Mouse (Mus musculus): Measurements from ENCODE around the gene Rasa3.

Gene Rasa3

GRCm38 (mm10) chr8:13620226-13620920 lies 57.0 kb downstream of the Rasa3 start:
- DNase-seq (ENCODE audit: low read depth, low spot score) = no peak

GRCm38 (mm10) chr8:13616831-13617505 lies 60.4 kb downstream of the Rasa3 start:
- DNase-seq (ENCODE audit: low read depth, low spot score) = no peak

- peak; percentile 68 for DNase-seq (ENCODE audit: low read depth, low spot score)
Observed at GRCm38 (mm10) chr8:13614924-13615391, 62.4 kb downstream of the Rasa3 start.

- no peak for DNase-seq (ENCODE audit: low read depth, low spot score)
Observed at GRCm38 (mm10) chr8:13614136-13614535, 63.3 kb downstream of the Rasa3 start.

DNA sequence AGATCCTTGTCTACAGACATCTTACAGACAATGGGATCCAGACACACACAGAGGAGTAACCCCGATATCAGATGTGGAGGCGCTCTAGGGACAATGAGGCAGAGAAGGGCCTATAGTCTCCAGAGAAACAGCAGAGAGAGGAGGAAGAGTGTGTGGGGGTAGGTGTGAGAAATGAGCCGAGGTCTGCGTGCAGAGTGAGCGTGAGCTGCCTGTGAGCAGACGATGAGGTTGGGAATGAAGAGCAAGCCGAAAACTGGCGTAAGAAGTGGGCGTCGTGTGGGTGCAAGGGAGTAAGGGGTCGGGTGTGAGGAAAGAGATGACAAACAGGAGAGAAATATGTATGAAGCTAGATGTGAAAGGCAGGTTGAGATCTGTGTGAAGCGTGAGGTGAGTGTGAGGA lies 65.7 kb downstream of the Rasa3 start:
- peak; percentile 71 for DNase-seq (ENCODE audit: low read depth, low spot score)

GRCm38 (mm10) chr8:13609971-13610370 lies 67.4 kb downstream of the Rasa3 start:
- no peak for DNase-seq (ENCODE audit: low read depth, low spot score)

DNA sequence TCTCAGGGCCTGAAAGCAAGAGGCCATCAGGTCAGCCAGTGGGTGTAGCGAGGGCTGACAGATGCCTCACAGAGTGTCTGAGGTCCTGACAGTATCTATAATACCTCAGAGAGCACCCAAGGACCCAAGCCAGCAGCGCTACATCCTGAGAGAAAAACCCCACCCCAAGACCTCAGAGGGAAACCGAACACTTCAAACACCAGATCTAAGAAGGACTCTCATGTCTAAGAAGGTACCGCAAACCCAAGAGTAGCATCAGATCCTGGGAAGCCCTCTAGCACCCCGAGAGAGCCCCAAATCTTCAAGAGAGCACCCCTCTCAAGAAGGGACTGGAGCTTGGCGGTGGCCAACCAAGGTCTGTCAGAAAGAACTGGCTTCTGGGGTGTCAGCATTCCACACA lies 68.5 kb downstream of the Rasa3 start:
- no peak for DNase-seq (ENCODE audit: low read depth, low spot score)

DNA sequence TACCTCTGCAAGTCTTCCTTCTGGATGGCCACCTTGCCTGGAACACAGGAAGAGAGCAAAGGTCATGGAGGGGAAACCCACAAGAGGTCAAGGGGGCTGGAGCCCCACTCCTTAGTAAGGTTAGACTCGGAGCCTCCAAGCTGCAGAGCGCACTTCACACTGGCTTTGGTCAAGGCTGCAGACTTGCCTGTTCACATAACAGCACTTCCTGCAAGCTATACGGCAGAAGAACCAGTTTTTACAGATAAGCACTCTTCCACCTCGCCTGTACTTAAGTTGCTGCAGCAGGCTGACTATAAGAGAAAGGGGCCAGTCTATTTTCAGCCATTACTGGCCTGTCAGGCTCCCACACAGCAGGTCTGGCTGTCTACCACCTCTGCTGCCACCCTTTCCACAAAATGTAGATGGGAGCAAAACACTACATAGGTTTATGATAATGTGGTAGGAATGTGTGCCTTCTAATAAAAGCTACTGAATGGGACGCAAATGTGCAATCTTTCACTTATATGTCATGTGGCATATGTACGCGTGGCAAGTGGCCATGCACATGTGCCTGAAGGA lies 71.4 kb downstream of the Rasa3 start:
- no peak for DNase-seq (ENCODE audit: low read depth, low spot score)

DNA sequence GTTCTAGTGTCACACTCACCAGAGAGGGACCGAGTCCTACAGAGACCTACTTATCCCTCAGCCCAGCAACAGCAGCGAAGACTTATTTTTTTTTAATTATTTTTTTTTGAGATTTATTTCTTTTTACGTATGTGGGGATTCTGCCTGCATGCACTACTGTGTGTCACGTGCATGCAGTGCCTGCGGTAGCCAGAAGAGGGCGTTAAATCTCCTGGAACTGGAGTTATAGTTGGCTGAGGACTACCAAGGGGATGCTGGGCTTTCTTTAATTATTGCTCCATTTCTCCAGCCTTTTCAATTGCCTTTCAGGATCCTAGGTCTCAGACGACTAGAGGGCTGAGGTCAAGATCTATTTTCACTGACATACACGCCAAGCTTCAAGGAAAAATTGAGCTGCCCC lies 74.8 kb downstream of the Rasa3 start:
- DNase-seq (ENCODE audit: low read depth, low spot score) = no peak

DNA sequence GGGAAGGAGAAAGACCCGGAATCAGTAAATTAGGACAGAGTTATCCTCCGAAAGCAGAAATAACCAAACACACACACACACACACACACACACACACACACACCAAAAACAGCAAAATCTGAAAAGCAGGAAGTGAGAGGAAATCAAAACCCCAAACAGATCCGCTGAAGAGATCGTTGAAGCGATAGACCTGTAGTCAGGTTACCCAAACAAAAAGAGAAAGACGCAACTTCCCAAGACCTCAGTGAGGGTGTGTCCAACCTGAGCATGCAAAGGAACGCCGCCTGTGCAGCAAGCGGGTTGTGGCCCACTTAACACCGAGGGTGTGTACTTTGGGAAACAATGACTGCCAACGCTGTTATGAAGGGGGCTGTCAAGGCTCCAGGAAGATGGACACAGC lies 76.2 kb downstream of the Rasa3 start:
- DNase-seq (ENCODE audit: low read depth, low spot score) = no peak

- no peak for DNase-seq (ENCODE audit: low read depth, low spot score)
Observed at GRCm38 (mm10) chr8:13600716-13601115, 76.7 kb downstream of the Rasa3 start.

DNA sequence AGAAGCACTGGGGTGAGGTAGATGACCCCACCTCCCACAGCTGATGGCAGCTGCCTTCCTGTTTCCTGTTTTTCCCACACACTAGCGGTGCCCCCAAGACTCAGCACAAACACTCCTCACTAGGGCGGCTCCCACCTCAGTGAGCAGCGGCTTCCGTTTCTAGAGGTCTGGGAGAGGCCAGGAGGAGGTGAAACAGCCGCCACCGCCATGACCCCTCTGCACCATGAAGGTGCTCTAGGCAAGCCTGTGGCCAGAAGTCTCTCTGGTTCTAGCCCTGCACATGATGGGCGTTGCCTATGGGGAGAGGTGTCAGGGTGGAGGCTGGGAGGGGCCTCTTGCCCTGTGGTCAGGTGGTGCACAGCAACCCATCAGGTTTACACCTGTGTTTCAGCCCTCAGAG lies 77.2 kb downstream of the Rasa3 start:
- DNase-seq (ENCODE audit: low read depth, low spot score) = no peak

DNA sequence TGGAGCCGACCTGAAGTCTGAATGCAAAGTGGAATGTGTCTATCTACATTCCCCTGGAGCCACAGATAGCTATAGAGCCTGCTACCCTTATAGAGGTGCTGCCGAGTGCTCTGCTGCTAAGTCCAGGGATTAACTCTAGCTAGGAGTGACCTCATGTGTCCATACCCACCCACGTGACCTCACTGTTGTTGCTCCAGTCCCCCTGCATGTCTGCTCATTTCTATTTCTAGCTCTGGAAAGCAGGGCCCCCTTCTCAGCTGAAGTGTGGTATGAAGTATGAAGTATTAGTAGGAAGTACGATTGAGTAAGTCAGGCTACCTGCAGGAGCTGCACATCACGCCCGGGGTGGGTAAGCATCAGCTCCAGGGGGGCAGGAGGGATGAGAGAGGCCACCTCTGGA lies 79.6 kb downstream of the Rasa3 start:
- no peak for DNase-seq (ENCODE audit: low read depth, low spot score)

- no peak for DNase-seq (ENCODE audit: low read depth, low spot score)
Observed at GRCm38 (mm10) chr8:13595861-13596260, 81.5 kb downstream of the Rasa3 start.

- no peak for DNase-seq (ENCODE audit: low read depth, low spot score)
Observed at GRCm38 (mm10) chr8:13594884-13595323, 82.5 kb downstream of the Rasa3 start.

GRCm38 (mm10) chr8:13593340-13593739 lies 84.1 kb downstream of the Rasa3 start:
- no peak for DNase-seq (ENCODE audit: low read depth, low spot score)

DNA sequence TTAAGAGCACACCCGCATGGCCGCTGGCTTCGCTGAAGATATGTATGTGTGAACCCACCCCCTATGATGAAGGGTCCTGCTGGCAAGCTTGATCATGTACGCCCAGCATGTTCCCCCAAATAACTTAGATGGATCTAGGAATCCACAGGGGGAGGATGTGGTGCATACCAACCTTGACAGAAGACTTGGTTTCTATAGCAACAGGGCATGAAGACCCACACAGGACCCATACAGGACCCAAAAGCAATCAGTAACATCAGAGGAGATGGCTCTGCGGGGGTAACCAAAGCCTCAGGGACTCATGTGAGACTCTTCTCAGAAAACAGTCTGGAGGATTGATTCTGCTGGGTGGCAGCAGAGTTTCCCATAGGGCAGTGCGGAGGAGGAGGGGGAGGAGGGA lies 86.2 kb downstream of the Rasa3 start:
- no peak for DNase-seq (ENCODE audit: low read depth, low spot score)

- DNase-seq (ENCODE audit: low read depth, low spot score) = no peak
Observed at GRCm38 (mm10) chr8:13589071-13589470, 88.3 kb downstream of the Rasa3 start.

- no peak for DNase-seq (ENCODE audit: low read depth, low spot score)
Observed at GRCm38 (mm10) chr8:13584652-13585051, 92.8 kb downstream of the Rasa3 start.

DNA sequence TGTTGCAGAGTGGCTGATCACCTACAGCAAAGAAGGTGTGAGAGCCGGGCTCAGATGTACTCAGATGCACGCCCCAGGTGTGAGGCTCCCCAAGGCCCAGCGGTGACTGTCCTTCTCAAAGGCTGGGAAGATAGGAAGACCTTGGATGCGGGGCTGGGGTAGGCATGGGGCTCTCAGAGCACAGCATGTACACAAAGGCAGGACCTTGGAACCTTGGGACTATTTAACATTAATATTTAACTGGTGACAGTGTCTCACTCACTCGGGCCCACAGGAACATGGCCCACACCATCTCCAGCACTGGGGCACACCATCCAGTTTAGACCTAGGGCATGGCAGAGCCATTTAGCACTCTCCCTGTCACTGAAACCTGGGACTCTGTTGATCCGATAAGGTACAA lies 99.5 kb downstream of the Rasa3 start:
- DNase-seq (ENCODE audit: low read depth, low spot score) = no peak

GRCm38 (mm10) chr8:13571999-13572398 lies 105.4 kb downstream of the Rasa3 start:
- DNase-seq (ENCODE audit: low read depth, low spot score) = peak; percentile 69

GRCm38 (mm10) chr8:13562118-13562517 lies 115.3 kb downstream of the Rasa3 start, which contains the start of gene 1700029H14Rik:
Gene 1700029H14Rik (minus strand): TSS chr8:13562461.
- DNase-seq (ENCODE audit: low read depth, low spot score) = no peak

DNA sequence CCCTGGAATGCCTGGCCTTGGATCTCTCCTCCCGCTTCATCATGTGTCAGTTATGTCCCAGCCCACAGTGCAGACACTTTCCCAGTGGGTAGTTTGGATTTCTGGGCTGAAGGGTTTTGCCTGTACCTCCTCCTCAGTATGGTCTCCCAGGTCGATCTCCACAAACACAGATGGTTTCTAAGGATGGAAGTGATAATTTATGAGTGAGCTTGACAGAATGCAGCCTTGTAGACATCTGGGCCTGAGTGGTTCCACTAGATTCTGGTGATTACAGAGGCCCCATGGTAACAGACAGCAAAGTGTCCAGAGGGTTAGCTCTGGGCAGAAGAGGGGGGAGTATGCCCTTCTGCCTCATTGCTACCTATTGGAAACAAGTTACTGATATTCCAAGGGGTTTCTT lies 119.9 kb downstream of the Rasa3 start:
- DNase-seq (ENCODE audit: low read depth, low spot score) = no peak
